Mouse (Mus musculus) E14TG2a.4 (cell line): ENCODE data around the gene Olfr1102.

ENCODE experiments used
- CTCF ChIP-seq: conservative IDR thresholded peaks from 2 replicates; pipeline ENCODE4 v1.5.1; 2014; ENCODE audit warnings: low read length
- NANOG ChIP-seq: IDR thresholded peaks from 2 replicates; pipeline ENCODE4 v1.6.1; 2014; ENCODE audit warnings: borderline replicate concordance, low read length, mixed read lengths
- POU5F1 ChIP-seq: IDR thresholded peaks from 2 replicates; pipeline ENCODE4 v1.6.1; 2014; ENCODE audit warnings: low read length, borderline replicate concordance

GRCm38 (mm10) chr2:86998098-86998497, at the start of gene Olfr1102:
- TF ChIP-seq CTCF (no peak), NANOG (no peak), POU5F1 (no peak)
